Mouse (Mus musculus) spleen, adult 2 months (tissue): ENCODE results near the gene Lap3.

Source experiments
- CTCF ChIP-seq: fragments of 200-500 bp; IDR thresholded peaks from 2 replicates; pipeline ENCODE4 v1.5.1; 2011; ENCODE audit warnings: mild to moderate bottlenecking, inconsistent platforms; ENCODE audit not compliant: insufficient read depth, insufficient read length, insufficient replicate concordance; ENCODE audit errors: extremely low read depth
- POLR2A ChIP-seq: fragments of 200-500 bp; IDR thresholded peaks from 2 replicates; pipeline ENCODE4 v1.6.1; 2011; ENCODE audit warnings: low read depth, low read length, inconsistent platforms

GRCm38 (mm10) chr5:45534319-45535098, 41.3 kb downstream of the Lap3 start:
- TF ChIP-seq CTCF (peak; percentile 54; the same call in 1 of the 2 replicates), POLR2A (no peak)
